Mouse (Mus musculus) lung, embryonic 14.5 days (tissue): ENCODE data around the gene Sugct. TPM values are rescaled to one million over a fixed set of nuclear protein-coding genes. Genes with fewer than 3 reads are reported as not detected.

Experiments
- ATAC-seq: fragments of 200-750 bp; cut with Nextera tagmentation; 2 replicates; pipeline ENCODE4 v1.8.0; 2017; ENCODE audit warnings: mild to moderate bottlenecking, moderate TSS enrichment, moderate library complexity; ENCODE audit not compliant: insufficient read depth
- DNase-seq: peaks from one replicate; pipeline ENCODE4 v3.0.0-alpha.2; 2015
- H3K27ac ChIP-seq: fragments of 300-500 bp; sonication (generic); 2 replicates; pipeline ENCODE4 v1.5.1; 2014; ENCODE audit warnings: low read depth, mild to moderate bottlenecking, moderate library complexity
- H3K27me3 ChIP-seq: fragments of 300-500 bp; sonication (generic); 2 replicates; pipeline ENCODE4 v1.6.1; 2014; ENCODE audit warnings: low read length, control low read depth; ENCODE audit not compliant: insufficient read depth
- H3K36me3 ChIP-seq: fragments of 300-500 bp; sonication (generic); 2 replicates; pipeline ENCODE4 v1.6.1; 2014; ENCODE audit warnings: control low read depth; ENCODE audit not compliant: insufficient read depth
- H3K4me1 ChIP-seq: fragments of 300-500 bp; sonication (generic); 2 replicates; pipeline ENCODE4 v1.6.1; 2014; ENCODE audit warnings: antibody characterized with exemption, control low read depth; ENCODE audit not compliant: insufficient read depth
- H3K4me2 ChIP-seq: fragments of 300-500 bp; sonication (generic); 2 replicates; pipeline ENCODE4 v1.6.1; 2014; ENCODE audit warnings: mild to moderate bottlenecking
- H3K4me3 ChIP-seq: fragments of 300-500 bp; sonication (generic); 2 replicates; pipeline ENCODE4 v1.5.1; 2014; ENCODE audit warnings: low read depth, low read length
- H3K9ac ChIP-seq: fragments of 300-500 bp; sonication (generic); 2 replicates; pipeline ENCODE4 v1.6.1; 2014
- H3K9me3 ChIP-seq: fragments of 300-500 bp; sonication (generic); 2 replicates; pipeline ENCODE4 v1.6.1; 2016; ENCODE audit warnings: low read depth, low read length, control low read depth
- CTCF ChIP-seq: IDR thresholded peaks from 2 replicates; pipeline ENCODE4 v1.5.1; 2016; ENCODE audit warnings: antibody characterized with exemption, low read depth
- WGBS: fragments of 180-500 bp; shearing (Covaris S2); extraction: QIAGEN DNeasy Blood & Tissue Kit; methylation state at CpG from one replicate; pipeline ENCODE4 v1.1.7; 2014; 5-methylcytosine and 5-hydroxymethylcytosine counted together
- polyA plus RNA-seq: library from polyadenylated mRNA; unstranded; fragments of >200 nt; fragmentation: Nextera tagmentation; extraction: Ambion mirVana; gene quantifications from 2 replicates; pipeline ENCODE4 v1.2.1, GENCODE M21; 2014

Sugct gene
- polyA plus RNA-seq, 1 experiment from 2014 or later = 3.0 TPM

DNA sequence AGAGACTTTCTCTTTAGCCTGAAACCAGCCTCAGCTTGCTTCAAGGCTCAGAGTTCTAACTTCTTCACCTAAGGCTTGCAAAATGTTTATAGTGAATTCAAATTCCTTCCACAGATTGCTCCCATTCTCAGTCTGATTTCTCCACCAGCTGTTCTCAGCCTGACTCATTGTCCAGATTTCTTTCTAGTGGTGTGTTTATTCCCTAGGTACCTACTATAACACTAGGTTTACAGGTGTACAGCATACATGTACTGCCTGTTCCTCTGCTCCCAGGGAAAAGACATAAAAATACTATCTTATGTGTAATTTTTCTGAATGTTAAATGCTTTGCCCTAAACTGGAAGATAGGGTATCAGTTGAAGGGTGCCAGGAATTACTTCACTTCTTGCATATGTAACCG is 788.4 kb downstream of the Sugct start:
- DNase-seq (no peak), ATAC-seq (no peak)
- Histone ChIP-seq H3K36me3 (no peaks in the 10 kb centered on the region), H3K4me1 (no peaks in the 10 kb centered on the region), H3K9ac (no peak overlapping the region), H3K4me3 (no peak overlapping the region), H3K27ac (no peak overlapping the region), H3K9me3 (no peaks in the 10 kb centered on the region), H3K27me3 (no peaks in the 10 kb centered on the region), H3K4me2 (no peak overlapping the region)
- 74% methylated on average over 1 of the region's 1 CpGs for WGBS
- TF ChIP-seq CTCF = no peak

DNA sequence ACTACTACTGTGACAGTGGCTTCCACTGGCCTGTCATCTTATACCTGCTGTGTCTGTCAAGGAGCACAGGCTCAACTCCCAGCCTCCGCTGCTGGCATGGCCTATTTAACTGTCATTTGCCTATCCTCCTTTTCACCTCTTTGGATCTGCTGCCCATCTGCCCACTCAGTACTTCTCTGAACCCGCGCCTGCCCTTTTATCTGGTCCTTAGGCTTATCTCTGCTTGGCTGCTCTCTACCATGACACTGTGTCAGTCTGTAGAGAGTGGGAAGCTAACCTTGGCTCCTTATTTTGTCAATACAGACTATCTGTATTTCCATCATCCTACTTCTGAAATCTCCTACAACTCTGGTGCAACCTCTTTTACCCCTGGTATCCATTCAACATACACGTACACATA is 793.9 kb downstream of the Sugct start:
- no peak overlapping the region for H3K4me2 ChIP-seq
- no peak overlapping the region for H3K4me3 ChIP-seq
- H3K9me3 ChIP-seq = no peaks in the 10 kb centered on the region
- no peaks in the 10 kb centered on the region for H3K4me1 ChIP-seq
- no peak overlapping the region for H3K9ac ChIP-seq
- no peaks in the 10 kb centered on the region for H3K36me3 ChIP-seq
- no peak overlapping the region for H3K27ac ChIP-seq
- no peaks in the 10 kb centered on the region for H3K27me3 ChIP-seq
- no peak for DNase-seq
- no peak for ATAC-seq
- TF ChIP-seq CTCF = no peak
- WGBS = 78% methylated on average over 4 of the region's 4 CpGs

- ATAC-seq (no peak), DNase-seq (no peak)
- Histone ChIP-seq H3K4me3 (no peak overlapping the region), H3K27me3 (no peaks in the 10 kb centered on the region), H3K27ac (no peak overlapping the region), H3K9me3 (no peaks in the 10 kb centered on the region), H3K4me2 (no peak overlapping the region), H3K36me3 (no peaks in the 10 kb centered on the region), H3K4me1 (no peaks in the 10 kb centered on the region), H3K9ac (no peak overlapping the region)
- no peak for TF ChIP-seq CTCF
Measured at GRCm38 (mm10) chr13:16898084-16898792, 797.1 kb downstream of the Sugct start.

DNA sequence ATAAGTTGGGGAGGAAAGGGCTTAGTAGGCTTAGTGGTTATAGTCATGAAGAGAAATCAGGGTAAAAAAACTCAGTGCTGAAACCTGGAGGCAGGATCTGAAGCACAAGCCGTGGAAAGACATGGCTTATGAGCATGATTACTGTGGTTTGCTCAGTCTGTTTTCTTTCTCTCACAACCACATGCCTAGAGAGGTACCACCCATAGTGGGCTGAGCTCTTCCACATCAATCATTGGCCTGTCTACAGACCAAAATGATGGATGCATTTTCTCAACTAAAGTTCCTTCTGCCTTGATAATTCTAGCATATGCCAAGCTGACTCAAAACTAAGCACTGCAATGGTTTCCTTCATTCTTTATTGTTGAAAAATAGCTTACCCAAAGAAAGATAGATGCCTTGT is 817.3 kb downstream of the Sugct start:
- H3K4me3 ChIP-seq = no peak overlapping the region
- H3K9ac ChIP-seq = no peak overlapping the region
- H3K27me3 ChIP-seq = no peaks in the 10 kb centered on the region
- 52% methylated on average over 1 of the region's 1 CpGs for WGBS
- no peak for TF ChIP-seq CTCF
- H3K4me2 ChIP-seq = no peak overlapping the region
- H3K36me3 ChIP-seq = no peaks in the 10 kb centered on the region
- no peaks in the 10 kb centered on the region for H3K9me3 ChIP-seq
- H3K4me1 ChIP-seq = no peaks in the 10 kb centered on the region
- DNase-seq (no peak), ATAC-seq (no peak)
- H3K27ac ChIP-seq = no peak overlapping the region

GRCm38 (mm10) chr13:16859986-16860385 is 835.4 kb downstream of the Sugct start:
- Histone ChIP-seq H3K27ac (no peak overlapping the region), H3K9me3 (no peaks in the 10 kb centered on the region), H3K4me1 (no peaks in the 10 kb centered on the region), H3K4me3 (no peak overlapping the region), H3K9ac (no peak overlapping the region), H3K36me3 (no peaks in the 10 kb centered on the region), H3K27me3 (no peaks in the 10 kb centered on the region), H3K4me2 (no peak overlapping the region)
- DNase-seq (peak; percentile 27), ATAC-seq (no peak)
- no peak for TF ChIP-seq CTCF
- WGBS = 29% methylated on average over 2 of the region's 2 CpGs

GRCm38 (mm10) chr13:16847236-16847635 is 848.1 kb downstream of the Sugct start:
- WGBS = 14% methylated on average over 2 of the region's 2 CpGs
- ATAC-seq = no peak

DNA sequence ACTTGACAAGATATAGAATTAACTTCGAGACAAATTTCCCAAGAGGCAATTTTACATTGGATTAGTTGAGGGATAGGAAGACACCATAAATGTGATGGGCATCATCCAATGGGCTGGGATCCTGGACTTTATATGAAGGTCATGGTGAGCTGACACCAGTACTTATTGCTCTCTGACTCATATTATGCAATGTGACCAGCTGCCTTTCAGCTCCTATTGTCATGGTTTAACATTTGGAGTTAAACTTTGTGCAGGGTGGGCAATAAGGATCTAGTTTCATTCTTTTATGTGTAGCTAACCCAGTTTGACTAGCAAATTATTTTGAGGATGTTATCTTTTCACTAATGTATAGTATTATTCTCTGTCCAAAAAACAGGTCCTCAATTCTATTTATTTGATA is 854.4 kb downstream of the Sugct start:
- Histone ChIP-seq H3K4me2 (no peak overlapping the region), H3K9ac (no peak overlapping the region), H3K36me3 (no peaks in the 10 kb centered on the region), H3K4me1 (no peaks in the 10 kb centered on the region), H3K4me3 (no peak overlapping the region), H3K27ac (no peak overlapping the region), H3K27me3 (no peaks in the 10 kb centered on the region), H3K9me3 (no peaks in the 10 kb centered on the region)
- ATAC-seq (no peak), DNase-seq (no peak)
- 83% methylated on average over 1 of the region's 1 CpGs for WGBS
- TF ChIP-seq CTCF = no peak

More at GRCm38 (mm10) chr13:16847236-16847635, 848.1 kb downstream of the Sugct start:
- no peak for TF ChIP-seq CTCF
- Histone ChIP-seq H3K4me3 (no peak overlapping the region), H3K9me3 (no peaks in the 10 kb centered on the region), H3K36me3 (no peaks in the 10 kb centered on the region), H3K4me1 (no peaks in the 10 kb centered on the region), H3K4me2 (no peak overlapping the region), H3K27me3 (no peaks in the 10 kb centered on the region), H3K9ac (no peak overlapping the region), H3K27ac (no peak overlapping the region)
- no peak for DNase-seq
